18 mouse cellular contexts compared by ENCODE assay signal in genomic region chr4:7314261-7314660, GRCm38 (mm10).
DNase-seq lines count a peak whose midpoint lies in the region; ATAC-seq and TF ChIP-seq lines count a peak whose summit lies in the region.
"Had no signal": no experiment of that assay in that cellular context is flagged by ENCODE, and none has a peak within 500 bp of the region (broad histone marks: within the 10 kb centered on the region; RNA-seq: fewer than 3 reads in every experiment).

No protein-coding gene starts in this region.

- H3K9ac ChIP-seq in heart, postnatal 0 days (replicated peaks; ENCODE audit: low read depth, low read length) = no peak overlapping the region
- H3K9ac ChIP-seq: forebrain, embryonic 15.5 days; limb, embryonic 13.5 days; liver, embryonic 15.5 days; neural tube, embryonic 13.5 days had no signal

- DNase-seq in heart, postnatal 0 days (ENCODE audit: low spot score) = peak; percentile 31
- no peak for DNase-seq in heart, embryonic 10.5 days (ENCODE audit: low spot score)
- DNase-seq in 416B (ENCODE audit: low read depth) = peak; percentile 77
- peak; percentile 17 for DNase-seq in lung, postnatal 10 days
- DNase-seq in spleen, postnatal 4 days (ENCODE audit: low spot score in 2 of 2) = no peak
- no peak for DNase-seq in urinary bladder, postnatal 10 days (ENCODE audit: low spot score)
- DNase-seq in layer of hippocampus, adult 2 months (ENCODE audit: low spot score in 2 of 2) = no peak
- DNase-seq: cerebellum, postnatal 25 days; layer of hippocampus, adult 9-11 months; right cerebral cortex, postnatal 25 days; thymus, postnatal 4 days had no signal

- WGBS in heart, postnatal 0 days = 21% methylated on average over 4 of the region's 4 CpGs
- 57% methylated on average over 4 of the region's 4 CpGs for WGBS in heart, embryonic 10.5 days

- H3K4me2 ChIP-seq in heart, postnatal 0 days (ENCODE audit: low read depth, low read length) = no peak overlapping the region
- H3K4me2 ChIP-seq: forebrain, embryonic 15.5 days; limb, embryonic 13.5 days; liver, embryonic 15.5 days; midbrain, embryonic 11.5 days; neural tube, embryonic 13.5 days had no signal

- no peaks in the 10 kb centered on the region for H3K27me3 ChIP-seq in heart, postnatal 0 days (ENCODE audit: control insufficient read depth, insufficient read depth, low read length)
- no peaks in the 10 kb centered on the region for H3K27me3 ChIP-seq in heart, embryonic 10.5 days (ENCODE audit: insufficient read depth, poor library complexity, severe bottlenecking)
- H3K27me3 ChIP-seq: forebrain, embryonic 15.5 days; limb, embryonic 13.5 days; liver, embryonic 15.5 days; neural tube, embryonic 13.5 days had no signal

- no peaks in the 10 kb centered on the region; the same call in 1 of the 2 replicates for H3K4me1 ChIP-seq in heart, postnatal 0 days (ENCODE audit: control insufficient read depth, insufficient read depth)
- no peaks in the 10 kb centered on the region for H3K4me1 ChIP-seq in heart, embryonic 10.5 days
- H3K4me1 ChIP-seq in brown adipose tissue, adult 24 weeks (ENCODE audit: control insufficient read depth, insufficient read depth, insufficient read length, low read length) = peaks cover 5% of the 10 kb centered on the region
- H3K4me1 ChIP-seq: forebrain, embryonic 15.5 days; limb, embryonic 13.5 days; liver, embryonic 15.5 days; neural tube, embryonic 13.5 days had no signal

- no peak for TF ChIP-seq CTCF in heart, postnatal 0 days (IDR thresholded peaks at IDR 0.05; ENCODE audit: low read depth)
- TF ChIP-seq CTCF in layer of hippocampus, adult 2 months (conservative IDR thresholded peaks at IDR 0.05) = no peak

- H3K36me3 ChIP-seq in heart, postnatal 0 days (replicated peaks; ENCODE audit: control insufficient read depth, insufficient read depth, low read length) = no peaks in the 10 kb centered on the region
- no peaks in the 10 kb centered on the region for H3K36me3 ChIP-seq in heart, embryonic 10.5 days
- H3K36me3 ChIP-seq: forebrain, embryonic 15.5 days; limb, embryonic 13.5 days; liver, embryonic 15.5 days; neural tube, embryonic 13.5 days had no signal

- H3K4me3 ChIP-seq in heart, postnatal 0 days (ENCODE audit: low read depth, low read length) = no peak overlapping the region
- H3K4me3 ChIP-seq in heart, embryonic 10.5 days = no peak overlapping the region
- no peak overlapping the region for H3K4me3 ChIP-seq in brown adipose tissue, adult 24 weeks (ENCODE audit: insufficient read depth, low read depth, low read length)
- no peak overlapping the region for H3K4me3 ChIP-seq in layer of hippocampus, adult 2 months
- H3K4me3 ChIP-seq: erythroblast, embryonic 14.5 days; forebrain, embryonic 15.5 days; limb, embryonic 13.5 days; liver, embryonic 15.5 days; neural tube, embryonic 13.5 days had no signal

- peak; percentile 60 for ATAC-seq in heart, postnatal 0 days (ENCODE audit: insufficient read depth, low read depth)
- ATAC-seq: forebrain, embryonic 15.5 days had no signal

- H3K27ac ChIP-seq in heart, postnatal 0 days (ENCODE audit: low read depth) = no peak overlapping the region
- H3K27ac ChIP-seq in heart, embryonic 10.5 days = no peak overlapping the region
- peak overlapping the region; percentile 60 for H3K27ac ChIP-seq in brown adipose tissue, adult 24 weeks (replicated peaks; ENCODE audit: low read depth, low read length)
- H3K27ac ChIP-seq in layer of hippocampus, adult 2 months = no peak overlapping the region
- H3K27ac ChIP-seq: forebrain, embryonic 15.5 days; limb, embryonic 13.5 days; liver, embryonic 15.5 days; neural tube, embryonic 13.5 days had no signal

- TF ChIP-seq EP300 in heart, postnatal 0 days (IDR thresholded peaks at IDR 0.05; ENCODE audit: low read depth) = 0 out of 2 replicates have a peak, but pooled peaks have one; percentile 43

- no peaks in the 10 kb centered on the region for H3K9me3 ChIP-seq in heart, postnatal 0 days (replicated peaks; ENCODE audit: control insufficient read depth, low read length)
- H3K9me3 ChIP-seq in heart, embryonic 10.5 days = no peaks in the 10 kb centered on the region
- H3K9me3 ChIP-seq: forebrain, embryonic 15.5 days; limb, embryonic 13.5 days; liver, embryonic 15.5 days; neural tube, embryonic 13.5 days had no signal

Comparison
In these comparisons a context has a peak if more than half of its experiments do, and no peak if none do; other contexts are left out.
1. DNase-seq: peak in heart, postnatal 0 days (single experiment), 416B (single experiment) and lung, postnatal 10 days (single experiment); none in heart, embryonic 10.5 days (single experiment), spleen, postnatal 4 days (0 of 2), urinary bladder, postnatal 10 days (single experiment) and layer of hippocampus, adult 2 months (0 of 2).